Mouse (Mus musculus) heart, adult 2 months (tissue): ENCODE data around the gene Nup133. TPM values are rescaled to one million over a fixed set of nuclear protein-coding genes. Genes with fewer than 3 reads are reported as not detected.
"Not testable (repeated sequence)": the region's sequence is repeated elsewhere in the genome, so short reads cannot be mapped to it uniquely, and the experiment has no call there.

ENCODE experiments used
- DNase-seq, 2 experiments: peaks; one replicate each; pipeline ENCODE4 v3.0.0; 2021
- H3K27ac ChIP-seq: fragments of 200-600 bp; 2 replicates; pipeline ENCODE4 v1.8.1; 2022
- H3K27me3 ChIP-seq: fragments of 200-500 bp; 2 replicates; pipeline ENCODE4 v1.6.1; 2012; ENCODE audit warnings: mild to moderate bottlenecking, low read length, inconsistent platforms, mixed read lengths; ENCODE audit not compliant: control insufficient read depth, insufficient read depth
- H3K36me3 ChIP-seq: fragments of 200-500 bp; 2 replicates; pipeline ENCODE4 v1.6.1; 2012; ENCODE audit warnings: low read length, inconsistent platforms; ENCODE audit not compliant: control insufficient read depth, insufficient read depth
- H3K4me1 ChIP-seq: fragments of 200-500 bp; 2 replicates; pipeline ENCODE4 v1.6.1; 2011; ENCODE audit warnings: low read length; ENCODE audit not compliant: control insufficient read depth, insufficient read depth
- H3K4me3 ChIP-seq: fragments of 200-600 bp; 2 replicates; pipeline ENCODE4 v1.8.1; 2022
- H3K79me2 ChIP-seq: fragments of 200-500 bp; replicated peaks from 2 replicates; pipeline ENCODE4 v1.6.1; 2012; ENCODE audit warnings: mild to moderate bottlenecking, inconsistent platforms, low read length, moderate library complexity, mixed read lengths; ENCODE audit not compliant: control insufficient read depth, insufficient read depth
- H3K9ac ChIP-seq: fragments of 200-500 bp; 2 replicates; pipeline ENCODE4 v1.6.1; 2012; ENCODE audit warnings: low read depth, mild to moderate bottlenecking, control low read depth, inconsistent platforms, low read length, mixed read lengths
- CTCF ChIP-seq: fragments of 200-600 bp; IDR thresholded peaks from 2 replicates; pipeline ENCODE4 v1.8.1; 2022; ENCODE audit warnings: antibody characterized with exemption, mild to moderate bottlenecking, moderate library complexity
- EP300 ChIP-seq: fragments of 200-500 bp; IDR thresholded peaks from 2 replicates; pipeline ENCODE4 v1.6.1; 2011; ENCODE audit warnings: low read depth, low read length, control low read depth; ENCODE audit not compliant: insufficient read depth
- POLR2A ChIP-seq: fragments of 200-500 bp; IDR thresholded peaks from 2 replicates; pipeline ENCODE4 v1.6.1; 2011; ENCODE audit warnings: mild to moderate bottlenecking, low read depth, low read length, control low read depth; ENCODE audit not compliant: insufficient read depth
- WGBS: fragments of 180-500 bp; shearing (Covaris S2); methylation state at CpG from one replicate; pipeline ENCODE4 v1.1.7; 2018; 5-methylcytosine and 5-hydroxymethylcytosine counted together
- intact Hi-C: fragments of 180-260 bp; cut with DNase I; formaldehyde crosslinking; loops from one replicate; pipeline ENCODE4 v1.15.1; 2025
- polyA plus RNA-seq: library from polyadenylated mRNA; depleted of rRNA; stranded (reverse); fragments of >200 nt; gene quantifications from 2 replicates; pipeline ENCODE4 v1.2.3, GENCODE M21; 2012
- total RNA-seq, 2 experiments: library from RNA; stranded (reverse); gene quantifications; 2 replicates each; pipeline ENCODE4 v1.2.3; 2021

The Nup133 gene
- total and polyA plus RNA-seq, 3 experiments: 7.2 to 10.8 (median 9.9) TPM

GRCm38 (mm10) chr8:123978166-123978838 is 29.2 kb upstream of the Nup133 start:
- H3K9ac ChIP-seq: no peak overlapping the region
- intact Hi-C loops: no loop called here
- no peak overlapping the region for H3K27ac ChIP-seq
- H3K27me3 ChIP-seq: no peaks in the 10 kb centered on the region
- H3K36me3 ChIP-seq: no peaks in the 10 kb centered on the region
- WGBS: 24% methylated on average over 14 of the region's 14 CpGs
- no peak overlapping the region for H3K4me3 ChIP-seq
- TF ChIP-seq EP300: no peak
- TF ChIP-seq POLR2A: no peak
- no peak for TF ChIP-seq CTCF
- peaks cover 10% of the 10 kb centered on the region for H3K4me1 ChIP-seq
- no peaks in the 10 kb centered on the region; the same call in 1 of the 2 replicates for H3K79me2 ChIP-seq
- DNase-seq: peak; percentile 38 to 49

GRCm38 (mm10) chr8:123977499-123977898 is 28.4 kb upstream of the Nup133 start:
- Histone ChIP-seq H3K36me3 (no peaks in the 10 kb centered on the region), H3K4me1 (peaks cover 10% of the 10 kb centered on the region), H3K27me3 (no peaks in the 10 kb centered on the region), H3K4me3 (no peak overlapping the region), H3K9ac (no peak overlapping the region), H3K27ac (no peak overlapping the region), H3K79me2 (no peaks in the 10 kb centered on the region; the same call in 1 of the 2 replicates)
- intact Hi-C loops: no loop called here
- no peak for TF ChIP-seq CTCF
- no peak for TF ChIP-seq POLR2A
- no peak for TF ChIP-seq EP300
- no peak for DNase-seq
- 76% methylated on average over 4 of the region's 4 CpGs for WGBS

- intact Hi-C loops: no loop called here
- Histone ChIP-seq H3K79me2 (no peaks in the 10 kb centered on the region), H3K36me3 (no peaks in the 10 kb centered on the region), H3K4me3 (no peak overlapping the region), H3K27ac (no peak overlapping the region), H3K27me3 (no peaks in the 10 kb centered on the region), H3K4me1 (peaks cover 2% of the 10 kb centered on the region), H3K9ac (no peak overlapping the region)
- 89% methylated on average over 1 of the region's 1 CpGs for WGBS
- TF ChIP-seq POLR2A (no peak), EP300 (no peak), CTCF (no peak)
- no peak for DNase-seq
Measured at GRCm38 (mm10) chr8:123973495-123973894, 24.4 kb upstream of the Nup133 start.

GRCm38 (mm10) chr8:123966896-123967295 is 17.8 kb upstream of the Nup133 start:
- no peaks in the 10 kb centered on the region for H3K36me3 ChIP-seq
- no peak overlapping the region for H3K4me3 ChIP-seq
- no peak for DNase-seq
- H3K79me2 ChIP-seq: no peaks in the 10 kb centered on the region
- intact Hi-C loops: no loop called here
- 67% methylated on average over 2 of the region's 2 CpGs for WGBS
- H3K27ac ChIP-seq: no peak overlapping the region
- no peaks in the 10 kb centered on the region for H3K27me3 ChIP-seq
- TF ChIP-seq EP300: no peak
- TF ChIP-seq CTCF: peak; percentile 59
- no peak for TF ChIP-seq POLR2A
- H3K9ac ChIP-seq: no peak overlapping the region
- no peaks in the 10 kb centered on the region for H3K4me1 ChIP-seq

GRCm38 (mm10) chr8:123961371-123961770 is 12.3 kb upstream of the Nup133 start:
- DNase-seq: no peak
- 90% methylated on average over 1 of the region's 1 CpGs for WGBS
- Histone ChIP-seq H3K36me3 (no peaks in the 10 kb centered on the region), H3K4me3 (no peak overlapping the region), H3K27ac (no peak overlapping the region), H3K27me3 (no peaks in the 10 kb centered on the region), H3K4me1 (no peaks in the 10 kb centered on the region), H3K9ac (no peak overlapping the region), H3K79me2 (no peaks in the 10 kb centered on the region)
- TF ChIP-seq CTCF: no peak
- no peak for TF ChIP-seq EP300
- no peak for TF ChIP-seq POLR2A
- intact Hi-C loops: no loop called here

GRCm38 (mm10) chr8:123960556-123960955 is 11.5 kb upstream of the Nup133 start:
- DNase-seq, H3K79me2 ChIP-seq, H3K4me3 ChIP-seq, H3K9ac ChIP-seq, H3K27ac ChIP-seq, intact Hi-C loops, H3K36me3 ChIP-seq, H3K4me1 ChIP-seq, H3K27me3 ChIP-seq: not testable (repeated sequence)
- WGBS: 86% methylated on average over 5 of the region's 5 CpGs
